Comparison of ENCODE assay signal across 15 mouse cellular contexts in genomic region chr17:5008761-5009160, GRCm38 (mm10). TPM values are rescaled to one million over a fixed set of nuclear protein-coding genes. Genes with fewer than 3 reads are reported as not detected.
DNase-seq lines count a peak whose midpoint lies in the region; ATAC-seq and TF ChIP-seq lines count a peak whose summit lies in the region.
"Had no signal": no experiment of that assay in that cellular context is flagged by ENCODE, and none has a peak within 500 bp of the region (broad histone marks: within the 10 kb centered on the region; RNA-seq: fewer than 3 reads in every experiment).

No protein-coding gene starts in this region.

- DNase-seq in heart, postnatal 10 days = no peak
- no peak for DNase-seq in lung, postnatal 10 days
- DNase-seq in liver, postnatal 0 days = no peak
- DNase-seq in right cerebral cortex, adult 18-20 months = no peak
- DNase-seq: cerebellum, adult 11-12 months; kidney, postnatal 4 days; right cerebral cortex, postnatal 4 days had no signal

- WGBS in heart, embryonic 15.5 days = 71% methylated on average over 5 of the region's 5 CpGs
- 44% methylated on average over 5 of the region's 5 CpGs for WGBS in lung, embryonic 15.5 days
- WGBS in liver, embryonic 12.5 days (ENCODE audit: insufficient replicate concordance) = 79% methylated on average over 5 of the region's 5 CpGs
- 70% methylated on average over 5 of the region's 5 CpGs for WGBS in liver, postnatal 0 days (ENCODE audit: insufficient replicate concordance)

- no peak for TF ChIP-seq EP300 in liver, postnatal 0 days (IDR thresholded peaks at IDR 0.05; ENCODE audit: low read depth)

- no peak for TF ChIP-seq CTCF in liver, postnatal 0 days (IDR thresholded peaks at IDR 0.05; ENCODE audit: low read depth)

- no peak for ATAC-seq in heart, embryonic 15.5 days (replicated peaks; ENCODE audit: insufficient number of reproducible peaks, insufficient read depth, low FRiP score, low read depth)
- peak; percentile 31; the same call in 1 of the 2 replicates for ATAC-seq in lung, embryonic 15.5 days (ENCODE audit: borderline replicate concordance, extremely low read depth, low FRiP score, low TSS enrichment)
- ATAC-seq in liver, embryonic 12.5 days = peak; percentile 34; the same call in 1 of the 2 replicates
- ATAC-seq in liver, postnatal 0 days = no peak
- ATAC-seq: inflammation-experienced regulatory T-cells, adult 6 months had no signal

- H3K9ac ChIP-seq in heart, embryonic 15.5 days = no peak overlapping the region
- no peak overlapping the region; the same call in 1 of the 2 replicates for H3K9ac ChIP-seq in lung, embryonic 15.5 days
- no peak overlapping the region for H3K9ac ChIP-seq in liver, embryonic 12.5 days
- H3K9ac ChIP-seq in liver, postnatal 0 days (replicated peaks) = no peak overlapping the region
- H3K9ac ChIP-seq: embryonic facial prominence, embryonic 12.5 days; liver, embryonic 14.5 days had no signal

- no peaks in the 10 kb centered on the region for H3K9me3 ChIP-seq in heart, embryonic 15.5 days (replicated peaks)
- no peaks in the 10 kb centered on the region for H3K9me3 ChIP-seq in lung, embryonic 15.5 days
- no peaks in the 10 kb centered on the region for H3K9me3 ChIP-seq in liver, embryonic 12.5 days (replicated peaks)
- no peaks in the 10 kb centered on the region for H3K9me3 ChIP-seq in liver, postnatal 0 days (ENCODE audit: low read length)
- H3K9me3 ChIP-seq: embryonic facial prominence, embryonic 12.5 days; G1E had no signal

- peak overlapping the region; percentile 52; the same call in 1 of the 2 replicates for H3K4me2 ChIP-seq in heart, embryonic 15.5 days
- peak overlapping the region; percentile 36; the same call in 1 of the 2 replicates for H3K4me2 ChIP-seq in lung, embryonic 15.5 days
- H3K4me2 ChIP-seq in liver, embryonic 12.5 days = no peak overlapping the region
- H3K4me2 ChIP-seq in liver, postnatal 0 days (ENCODE audit: low read depth, low read length) = no peak overlapping the region
- H3K4me2 ChIP-seq: embryonic facial prominence, embryonic 12.5 days had no signal

- H3K36me3 ChIP-seq in heart, embryonic 15.5 days = no peaks in the 10 kb centered on the region
- no peaks in the 10 kb centered on the region for H3K36me3 ChIP-seq in lung, embryonic 15.5 days
- H3K36me3 ChIP-seq in liver, embryonic 12.5 days = no peaks in the 10 kb centered on the region
- H3K36me3 ChIP-seq in liver, postnatal 0 days (replicated peaks; ENCODE audit: insufficient read depth, low read length) = no peaks in the 10 kb centered on the region
- H3K36me3 ChIP-seq: embryonic facial prominence, embryonic 12.5 days had no signal

- intact Hi-C loops in heart, postnatal 10 days (cut with DNase I) = loop anchor here (10.0 kb wide), 1 partner anchor 386 kb away; no protein-coding TSS in a partner anchor

- no peaks in the 10 kb centered on the region for H3K27me3 ChIP-seq in heart, embryonic 15.5 days
- H3K27me3 ChIP-seq in lung, embryonic 15.5 days = no peaks in the 10 kb centered on the region
- no peaks in the 10 kb centered on the region for H3K27me3 ChIP-seq in liver, embryonic 12.5 days (replicated peaks)
- no peaks in the 10 kb centered on the region for H3K27me3 ChIP-seq in liver, postnatal 0 days (ENCODE audit: insufficient read depth, low read length)
- H3K27me3 ChIP-seq: embryonic facial prominence, embryonic 12.5 days had no signal

- no peak overlapping the region for H3K27ac ChIP-seq in heart, embryonic 15.5 days
- H3K27ac ChIP-seq in lung, embryonic 15.5 days = peak overlapping the region; percentile 76
- no peak overlapping the region for H3K27ac ChIP-seq in liver, embryonic 12.5 days
- 0 out of 2 replicates have a peak overlapping the region, but pooled peaks have one; percentile 3 for H3K27ac ChIP-seq in liver, postnatal 0 days (ENCODE audit: low read depth)
- H3K27ac ChIP-seq: embryonic facial prominence, embryonic 12.5 days; liver, embryonic 14.5 days had no signal

- H3K4me3 ChIP-seq in heart, embryonic 15.5 days = no peak overlapping the region
- H3K4me3 ChIP-seq in lung, embryonic 15.5 days = no peak overlapping the region
- H3K4me3 ChIP-seq in liver, embryonic 12.5 days = no peak overlapping the region
- H3K4me3 ChIP-seq in liver, postnatal 0 days (ENCODE audit: low read depth, low read length) = no peak overlapping the region
- H3K4me3 ChIP-seq: embryonic facial prominence, embryonic 12.5 days; myocyte had no signal

- H3K4me1 ChIP-seq in heart, embryonic 15.5 days (replicated peaks) = peaks cover 83% of the 10 kb centered on the region
- peaks cover 79% of the 10 kb centered on the region for H3K4me1 ChIP-seq in lung, embryonic 15.5 days
- H3K4me1 ChIP-seq in liver, embryonic 12.5 days = peaks cover 88% of the 10 kb centered on the region
- peaks cover 66% of the 10 kb centered on the region for H3K4me1 ChIP-seq in liver, postnatal 0 days (ENCODE audit: insufficient read depth)

RNA-seq across cellular contexts. Expression of gene Arid1b, which starts 14.6 kb away (rescaled TPM):
- 5.0 and 8.9 TPM in 2 replicates for polyA plus RNA-seq in heart, embryonic 15.5 days (2015; fragmentation: Nextera tagmentation; extraction: Ambion mirVana)
- 10 to 100 TPM; 38.9 to 41.4 TPM for total RNA-seq in heart, postnatal 10 days (2021)
- polyA plus RNA-seq in lung, embryonic 15.5 days (2015; fragmentation: Nextera tagmentation; extraction: Ambion mirVana) = 9.5 and 10.5 TPM in 2 replicates
- 5.5 and 5.9 TPM in 2 replicates for polyA plus RNA-seq in liver, embryonic 12.5 days (2016; fragmentation: Nextera tagmentation; extraction: Ambion mirVana)
- 1.9 and 2.2 TPM in 2 replicates for polyA plus RNA-seq in liver, postnatal 0 days (2015; fragmentation: Nextera tagmentation; extraction: Ambion mirVana)

Comparison
In these comparisons a context has a peak if more than half of its experiments do, and no peak if none do; other contexts are left out.
1. ATAC-seq: peak in lung, embryonic 15.5 days (single experiment) and liver, embryonic 12.5 days (single experiment); none in heart, embryonic 15.5 days (single experiment) and liver, postnatal 0 days (single experiment).
2. H3K27ac ChIP-seq: peak in lung, embryonic 15.5 days (single experiment) and liver, postnatal 0 days (single experiment); none in heart, embryonic 15.5 days (single experiment) and liver, embryonic 12.5 days (single experiment).
3. H3K4me2 ChIP-seq: peak in heart, embryonic 15.5 days (single experiment) and lung, embryonic 15.5 days (single experiment); none in liver, embryonic 12.5 days (single experiment) and liver, postnatal 0 days (single experiment).